Mouse (Mus musculus): ENCODE data around the gene Tubgcp2. TPM values are rescaled to one million over a fixed set of nuclear protein-coding genes. Genes with fewer than 3 reads are reported as not detected.

Gene Tubgcp2
- polyA plus RNA-seq, 1 experiment from 2014 or later, result 16.0 TPM

- H3K27me3 ChIP-seq (ENCODE audit: insufficient read depth, low read length), result 0 out of 2 replicates have a peak, but pooled peaks cover 13% of the 10 kb centered on the region
- 77% methylated on average over 6 of the region's 6 CpGs for WGBS (ENCODE audit: insufficient replicate concordance)
- no peak overlapping the region for H3K4me3 ChIP-seq (ENCODE audit: low read depth, low read length)
- H3K9me3 ChIP-seq (ENCODE audit: low read length), result no peaks in the 10 kb centered on the region
- H3K27ac ChIP-seq (ENCODE audit: low read depth), result no peak overlapping the region
- DNase-seq (no peak), ATAC-seq (no peak)
- H3K36me3 ChIP-seq (replicated peaks; ENCODE audit: insufficient read depth, low read length), result no peaks in the 10 kb centered on the region
- H3K9ac ChIP-seq (replicated peaks), result no peak overlapping the region
- H3K4me2 ChIP-seq (ENCODE audit: low read depth, low read length), result no peak overlapping the region
- peaks cover 11% of the 10 kb centered on the region; the same call in 1 of the 2 replicates for H3K4me1 ChIP-seq (ENCODE audit: insufficient read depth)
- TF ChIP-seq EP300 (IDR thresholded peaks at IDR 0.05; ENCODE audit: low read depth), result no peak
- TF ChIP-seq CTCF (IDR thresholded peaks at IDR 0.05; ENCODE audit: low read depth), result no peak
These were observed 84.4 kb downstream of the Tubgcp2 start for GRCm38 (mm10) chr7:139951991-139952633.

GRCm38 (mm10) chr7:139951079-139951478 is 85.4 kb downstream of the Tubgcp2 start:
- Histone ChIP-seq H3K27me3 (ENCODE audit: insufficient read depth, low read length) (peaks cover 16% of the 10 kb centered on the region), H3K9me3 (ENCODE audit: low read length) (no peaks in the 10 kb centered on the region), H3K36me3 (replicated peaks; ENCODE audit: insufficient read depth, low read length) (no peaks in the 10 kb centered on the region), H3K9ac (replicated peaks) (peak overlapping the region; percentile 52; the same call in 1 of the 2 replicates), H3K27ac (ENCODE audit: low read depth) (peak overlapping the region; percentile 53), H3K4me1 (ENCODE audit: insufficient read depth) (peaks cover 11% of the 10 kb centered on the region; the same call in 1 of the 2 replicates), H3K4me3 (ENCODE audit: low read depth, low read length) (peak overlapping the region; percentile 66), H3K4me2 (ENCODE audit: low read depth, low read length) (peak overlapping the region; percentile 93)
- WGBS (ENCODE audit: insufficient replicate concordance), result 4% methylated on average over 16 of the region's 16 CpGs
- TF ChIP-seq EP300 (IDR thresholded peaks at IDR 0.05; ENCODE audit: low read depth) (no peak), CTCF (IDR thresholded peaks at IDR 0.05; ENCODE audit: low read depth) (no peak)
- ATAC-seq (0 out of 2 replicates have a peak, but pooled peaks have one; percentile 20), DNase-seq (peak; percentile 43)

- Histone ChIP-seq H3K9me3 (ENCODE audit: low read length) (no peaks in the 10 kb centered on the region), H3K4me1 (ENCODE audit: insufficient read depth) (peaks cover 11% of the 10 kb centered on the region; the same call in 1 of the 2 replicates), H3K27ac (ENCODE audit: low read depth) (peak overlapping the region; percentile 53), H3K36me3 (replicated peaks; ENCODE audit: insufficient read depth, low read length) (no peaks in the 10 kb centered on the region), H3K4me3 (ENCODE audit: low read depth, low read length) (peak overlapping the region; percentile 66), H3K9ac (replicated peaks) (peak overlapping the region; percentile 52), H3K4me2 (ENCODE audit: low read depth, low read length) (peak overlapping the region; percentile 93), H3K27me3 (ENCODE audit: insufficient read depth, low read length) (peaks cover 23% of the 10 kb centered on the region)
- TF ChIP-seq EP300 (IDR thresholded peaks at IDR 0.05; ENCODE audit: low read depth) (no peak), CTCF (IDR thresholded peaks at IDR 0.05; ENCODE audit: low read depth) (no peak)
- ATAC-seq (peak; percentile 85), DNase-seq (peak; percentile 75)
- under 1% methylated on average over 32 of the region's 33 CpGs for WGBS (ENCODE audit: insufficient replicate concordance)
These were observed 86.0 kb downstream of the Tubgcp2 start for GRCm38 (mm10) chr7:139950283-139950971.

- Histone ChIP-seq H3K9ac (replicated peaks) (peak overlapping the region; percentile 52), H3K4me1 (ENCODE audit: insufficient read depth) (peaks cover 11% of the 10 kb centered on the region; the same call in 1 of the 2 replicates), H3K4me3 (ENCODE audit: low read depth, low read length) (peak overlapping the region; percentile 66), H3K27ac (ENCODE audit: low read depth) (0 out of 2 replicates have a peak overlapping the region, but pooled peaks have one; percentile 37), H3K9me3 (ENCODE audit: low read length) (no peaks in the 10 kb centered on the region), H3K36me3 (replicated peaks; ENCODE audit: insufficient read depth, low read length) (no peaks in the 10 kb centered on the region), H3K4me2 (ENCODE audit: low read depth, low read length) (peak overlapping the region; percentile 93), H3K27me3 (ENCODE audit: insufficient read depth, low read length) (peaks cover 28% of the 10 kb centered on the region)
- TF ChIP-seq EP300 (IDR thresholded peaks at IDR 0.05; ENCODE audit: low read depth) (no peak), CTCF (IDR thresholded peaks at IDR 0.05; ENCODE audit: low read depth) (peak; percentile 62)
- peak; percentile 80 for ATAC-seq
- WGBS (ENCODE audit: insufficient replicate concordance), result under 1% methylated on average over 15 of the region's 15 CpGs
- DNase-seq, result peak; percentile 63
These were observed 86.6 kb downstream of the Tubgcp2 start for GRCm38 (mm10) chr7:139949893-139950282.

- WGBS (ENCODE audit: insufficient replicate concordance), result 35% methylated on average over 5 of the region's 5 CpGs
- DNase-seq (no peak), ATAC-seq (no peak)
- Histone ChIP-seq H3K4me3 (ENCODE audit: low read depth, low read length) (no peak overlapping the region), H3K4me1 (ENCODE audit: insufficient read depth) (peaks cover 12% of the 10 kb centered on the region; the same call in 1 of the 2 replicates), H3K4me2 (ENCODE audit: low read depth, low read length) (no peak overlapping the region), H3K27me3 (ENCODE audit: insufficient read depth, low read length) (peaks cover 56% of the 10 kb centered on the region), H3K27ac (ENCODE audit: low read depth) (no peak overlapping the region), H3K36me3 (replicated peaks; ENCODE audit: insufficient read depth, low read length) (no peaks in the 10 kb centered on the region), H3K9me3 (ENCODE audit: low read length) (no peaks in the 10 kb centered on the region), H3K9ac (replicated peaks) (no peak overlapping the region)
- TF ChIP-seq EP300 (IDR thresholded peaks at IDR 0.05; ENCODE audit: low read depth), result no peak
- TF ChIP-seq CTCF (IDR thresholded peaks at IDR 0.05; ENCODE audit: low read depth), result no peak
These were observed 90.4 kb downstream of the Tubgcp2 start for GRCm38 (mm10) chr7:139946032-139946431.

MicroRNA genes within 50 kb of the gene (microRNA counts, 519-probe panel; counts per million panel counts)
- microRNA mmu-miR-202-3p (not detected), microRNA mmu-miR-202-5p (2,495 counts per million, percentile 23 among the panel's probes with 10 or more counts)

Small RNA genes within 50 kb of the gene (microRNA-seq; reads per million reads assigned to microRNA genes)
- gene Mir202, result not detected
- not detected for gene Mir7062
- gene mmu-mir-7686, result not detected

Other genes starting within 250 kb of the Tubgcp2 start
- not detected in 2 replicates for gene Adgra1, start 202.5 kb downstream of the Tubgcp2 start, polyA plus RNA-seq (2015; fragmentation: Nextera tagmentation; extraction: Ambion mirVana)
- gene Kndc1, start 142.0 kb downstream of the Tubgcp2 start, polyA plus RNA-seq (2015; fragmentation: Nextera tagmentation; extraction: Ambion mirVana), result not detected in 2 replicates
- not detected in 2 replicates for gene Utf1, start 92.9 kb downstream of the Tubgcp2 start, polyA plus RNA-seq (2015; fragmentation: Nextera tagmentation; extraction: Ambion mirVana)
- gene 6430531B16Rik, start 57.9 kb downstream of the Tubgcp2 start, polyA plus RNA-seq (2015; fragmentation: Nextera tagmentation; extraction: Ambion mirVana), result not detected in 2 replicates
- 1.2 and 1.8 TPM in 2 replicates for gene Adam8, start 44.1 kb downstream of the Tubgcp2 start, polyA plus RNA-seq (2015; fragmentation: Nextera tagmentation; extraction: Ambion mirVana)
- gene Zfp511, start 278 bp downstream of the Tubgcp2 start, polyA plus RNA-seq (2015; fragmentation: Nextera tagmentation; extraction: Ambion mirVana), result 10.5 and 10.7 TPM in 2 replicates
- gene Msx3, start 12.4 kb upstream of the Tubgcp2 start, polyA plus RNA-seq (2015; fragmentation: Nextera tagmentation; extraction: Ambion mirVana), result not detected in 2 replicates
- gene Caly, start 45.9 kb upstream of the Tubgcp2 start, polyA plus RNA-seq (2015; fragmentation: Nextera tagmentation; extraction: Ambion mirVana), result 0.29 and 0.47 TPM in 2 replicates
- gene Prap1, start 56.7 kb upstream of the Tubgcp2 start, polyA plus RNA-seq (2015; fragmentation: Nextera tagmentation; extraction: Ambion mirVana), result not detected in 2 replicates
- gene Fuom, start 65.8 kb upstream of the Tubgcp2 start, polyA plus RNA-seq (2015; fragmentation: Nextera tagmentation; extraction: Ambion mirVana), result 75.8 and 88.9 TPM in 2 replicates
- 14.0 and 17.5 TPM in 2 replicates for gene Paox, start 79.1 kb upstream of the Tubgcp2 start, polyA plus RNA-seq (2015; fragmentation: Nextera tagmentation; extraction: Ambion mirVana)
- gene Echs1, start 79.8 kb upstream of the Tubgcp2 start, polyA plus RNA-seq (2015; fragmentation: Nextera tagmentation; extraction: Ambion mirVana), result 194 and 203 TPM in 2 replicates
- gene Mtg1, start 100.9 kb upstream of the Tubgcp2 start, polyA plus RNA-seq (2015; fragmentation: Nextera tagmentation; extraction: Ambion mirVana), result 17.9 and 18.4 TPM in 2 replicates
- 0.08 TPM in 2 replicates for gene Sprn, start 118.2 kb upstream of the Tubgcp2 start, polyA plus RNA-seq (2015; fragmentation: Nextera tagmentation; extraction: Ambion mirVana)
- gene Olfr522, start 128.1 kb upstream of the Tubgcp2 start, polyA plus RNA-seq (2015; fragmentation: Nextera tagmentation; extraction: Ambion mirVana), result not detected in 2 replicates
- not detected in 2 replicates for gene Olfr523, start 136.5 kb upstream of the Tubgcp2 start, polyA plus RNA-seq (2015; fragmentation: Nextera tagmentation; extraction: Ambion mirVana)
- gene Olfr524, start 169.3 kb upstream of the Tubgcp2 start, polyA plus RNA-seq (2015; fragmentation: Nextera tagmentation; extraction: Ambion mirVana), result not detected in 2 replicates
- 0.04 TPM in 1 of 2 replicates, not detected in the other for gene Cd163l1, start 181.6 kb upstream of the Tubgcp2 start, polyA plus RNA-seq (2015; fragmentation: Nextera tagmentation; extraction: Ambion mirVana)
- not detected in 2 replicates for gene 5830411N06Rik, start 210.6 kb upstream of the Tubgcp2 start, polyA plus RNA-seq (2015; fragmentation: Nextera tagmentation; extraction: Ambion mirVana)

Measured in liver, postnatal 0 days (tissue).